Mouse (Mus musculus): ENCODE measurements at regions not wholly inside any gene's neighbourhood (a gene's known extent, or its start where the extent isn't known, plus 50 kb on each side); places are given as distances from the start of the nearest gene placed in this dataset.

DNA sequence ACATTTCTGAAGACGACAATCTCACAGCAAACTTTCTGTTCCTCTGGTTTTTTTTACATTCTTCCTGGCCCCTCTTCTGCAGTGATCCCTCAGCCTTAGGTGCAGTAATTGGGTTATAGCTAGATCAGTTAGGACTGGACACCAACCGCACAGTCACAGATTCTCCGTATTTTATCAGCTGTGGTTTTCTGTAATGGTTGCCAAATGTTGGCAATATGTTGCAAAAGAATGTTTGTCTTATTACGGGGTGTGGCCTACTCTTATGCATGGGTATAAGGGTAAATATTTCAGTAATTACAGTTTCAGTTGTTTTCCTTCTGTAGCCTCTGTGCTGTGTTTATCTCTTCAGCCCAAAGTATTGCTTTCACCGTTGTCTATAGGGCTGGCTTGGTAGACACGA is 133.2 kb upstream of the Tsc22d2 start:
- TF ChIP-seq TCF12 (IDR thresholded peaks at IDR 0.05; ENCODE audit: low read depth, low read length) = no peak
- no peak for TF ChIP-seq E2F4 (IDR thresholded peaks at IDR 0.05; ENCODE audit: borderline replicate concordance, low read depth, low read length)
- TF ChIP-seq CHD1 (IDR thresholded peaks at IDR 0.05; ENCODE audit: low read depth, low read length) = no peak
- no peak for TF ChIP-seq JUND (IDR thresholded peaks at IDR 0.05; ENCODE audit: low read depth, low read length)
- no peak for TF ChIP-seq NRF1 (IDR thresholded peaks at IDR 0.05; ENCODE audit: insufficient read depth, low read depth, low read length, poor library complexity, severe bottlenecking)
- no peak for TF ChIP-seq POLR2A (IDR thresholded peaks at IDR 0.05; ENCODE audit: control insufficient read depth in 1 of 2, insufficient read depth in 1 of 2, low read depth in 1 of 2, low read length in 2 of 2, poor library complexity in 1 of 2)
- no peak for TF ChIP-seq TAL1 (IDR thresholded peaks at IDR 0.05; ENCODE audit: low read length)
- no peak for TF ChIP-seq SIN3A (IDR thresholded peaks at IDR 0.05; ENCODE audit: low read length)

Data from MEL (cell line).